Mouse (Mus musculus) mesoderm, embryonic 11.5 days (tissue): ENCODE data around the gene Plxna2.

ENCODE experiments used
- DNase-seq: peaks from one replicate; pipeline ENCODE4 v3.0.0-alpha.2; 2012; ENCODE audit warnings: low read depth, low spot score

Plxna2 gene

GRCm38 (mm10) chr1:194617918-194618317 lies at the start of gene Plxna2:
Plxna2 (plus strand) TSS chr1:194618218.
- no peak for DNase-seq

DNA sequence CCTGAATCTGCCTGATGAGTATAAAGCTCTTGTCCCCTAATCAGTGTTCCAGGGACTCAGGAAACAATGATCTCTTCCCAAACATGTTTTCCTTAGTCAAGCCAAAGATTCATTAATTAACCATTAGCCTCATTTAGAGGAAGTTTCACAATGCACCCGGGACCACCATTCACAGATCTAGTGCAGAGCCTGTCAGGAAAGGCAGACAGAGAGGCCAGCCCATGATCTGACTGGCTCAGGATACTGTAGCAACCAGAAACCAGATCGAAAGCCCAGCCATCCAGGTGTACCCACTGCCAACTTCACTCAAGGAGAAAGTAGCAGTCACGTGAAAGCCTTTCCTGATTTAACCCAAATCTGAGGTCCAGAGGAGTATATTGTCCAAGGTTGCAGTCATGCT lies 44.1 kb upstream of the Plxna2 start:
- DNase-seq: no peak

DNA sequence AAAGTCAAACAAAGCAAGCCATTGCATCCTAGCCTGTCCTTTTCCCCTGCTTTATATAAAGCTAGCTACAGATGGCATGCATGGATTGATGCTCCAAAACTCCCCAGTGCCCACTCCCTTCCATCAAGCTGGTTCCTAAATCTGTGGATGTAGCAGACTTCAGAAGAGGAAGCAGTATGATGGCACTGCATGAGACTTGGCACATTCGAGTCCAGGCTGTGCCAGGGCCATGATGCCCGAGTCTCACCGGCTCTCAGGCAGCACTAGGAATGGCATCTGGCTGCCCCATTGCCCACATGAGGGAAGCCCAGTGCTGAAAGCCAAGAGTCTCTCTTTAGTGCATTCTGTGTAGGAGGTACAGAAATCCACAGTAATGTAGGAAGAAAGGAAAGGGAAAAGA lies 39.7 kb upstream of the Plxna2 start:
- DNase-seq: no peak

DNA sequence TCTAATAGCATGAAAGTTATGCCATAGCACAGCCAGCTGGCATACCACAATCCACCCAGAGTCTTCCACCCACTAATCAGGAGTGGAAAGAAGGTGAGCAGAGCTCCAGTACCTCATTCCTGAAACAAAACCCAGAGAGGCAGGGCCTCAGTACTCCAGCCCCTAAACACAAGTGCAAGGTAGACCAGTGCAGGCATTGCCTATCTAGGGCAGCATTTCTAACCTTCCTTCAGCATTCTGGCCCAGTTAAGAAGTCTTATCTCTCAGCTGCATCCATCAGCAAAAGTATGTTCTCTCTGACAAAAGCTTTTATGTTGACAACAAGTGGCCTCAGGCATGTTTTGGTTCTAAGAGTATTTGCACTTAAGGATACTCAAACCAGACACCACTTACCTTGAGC lies 37.5 kb upstream of the Plxna2 start:
- no peak for DNase-seq

DNA sequence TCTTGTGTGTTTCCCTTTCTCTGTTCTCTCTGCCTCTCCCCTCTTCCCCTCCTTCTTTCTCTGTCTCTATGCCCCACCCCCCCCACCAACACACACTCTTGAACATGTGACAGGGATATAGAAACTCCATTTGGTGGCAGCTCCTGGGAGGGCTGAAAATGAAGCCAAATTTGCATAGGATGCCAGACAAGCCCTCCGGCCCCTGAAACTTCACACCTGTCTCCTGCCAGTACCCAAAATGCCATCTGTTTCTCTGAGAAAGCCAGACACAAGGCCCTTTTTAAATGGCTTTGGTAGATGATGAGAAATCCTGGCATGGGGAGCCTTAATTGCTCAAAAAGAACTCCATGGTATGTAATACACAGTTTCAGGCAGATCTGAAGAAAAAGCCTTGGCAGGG lies 31.3 kb upstream of the Plxna2 start:
- DNase-seq: no peak

GRCm38 (mm10) chr1:194587532-194587931 lies 30.5 kb upstream of the Plxna2 start:
- no peak for DNase-seq

DNA sequence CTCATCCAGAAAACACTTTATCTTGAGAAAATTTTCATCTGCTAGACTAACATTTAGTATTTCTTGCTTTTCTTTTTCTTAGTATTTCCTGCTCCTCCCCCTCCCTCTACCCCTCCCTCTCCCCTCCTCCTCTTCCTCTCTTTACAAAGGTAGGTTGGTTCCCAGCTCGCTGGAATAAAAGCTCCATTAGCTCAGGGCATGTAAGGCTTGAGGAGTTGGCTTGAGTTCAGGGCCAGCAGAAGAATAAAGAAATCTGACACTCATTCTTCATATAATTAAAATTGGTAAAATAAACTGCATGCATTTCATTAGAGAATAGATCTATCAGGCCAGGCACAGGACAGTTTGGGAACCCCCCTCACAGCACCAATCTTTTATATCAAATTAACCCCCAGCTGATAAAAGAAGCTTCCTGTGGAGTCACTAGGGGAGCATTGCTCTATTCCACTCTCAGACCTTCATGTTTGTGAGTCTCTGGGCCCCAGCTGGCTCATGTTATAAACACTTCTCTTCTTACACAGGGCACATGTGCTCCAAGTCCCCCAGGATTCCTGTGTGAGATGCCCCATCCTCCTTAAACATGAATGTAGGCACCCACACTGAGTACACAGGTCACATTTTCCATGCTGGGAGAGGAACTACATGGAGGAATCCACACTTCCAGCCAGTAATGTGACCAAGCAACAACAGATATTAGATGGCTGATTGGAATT lies 29.9 kb upstream of the Plxna2 start:
- no peak for DNase-seq

DNA sequence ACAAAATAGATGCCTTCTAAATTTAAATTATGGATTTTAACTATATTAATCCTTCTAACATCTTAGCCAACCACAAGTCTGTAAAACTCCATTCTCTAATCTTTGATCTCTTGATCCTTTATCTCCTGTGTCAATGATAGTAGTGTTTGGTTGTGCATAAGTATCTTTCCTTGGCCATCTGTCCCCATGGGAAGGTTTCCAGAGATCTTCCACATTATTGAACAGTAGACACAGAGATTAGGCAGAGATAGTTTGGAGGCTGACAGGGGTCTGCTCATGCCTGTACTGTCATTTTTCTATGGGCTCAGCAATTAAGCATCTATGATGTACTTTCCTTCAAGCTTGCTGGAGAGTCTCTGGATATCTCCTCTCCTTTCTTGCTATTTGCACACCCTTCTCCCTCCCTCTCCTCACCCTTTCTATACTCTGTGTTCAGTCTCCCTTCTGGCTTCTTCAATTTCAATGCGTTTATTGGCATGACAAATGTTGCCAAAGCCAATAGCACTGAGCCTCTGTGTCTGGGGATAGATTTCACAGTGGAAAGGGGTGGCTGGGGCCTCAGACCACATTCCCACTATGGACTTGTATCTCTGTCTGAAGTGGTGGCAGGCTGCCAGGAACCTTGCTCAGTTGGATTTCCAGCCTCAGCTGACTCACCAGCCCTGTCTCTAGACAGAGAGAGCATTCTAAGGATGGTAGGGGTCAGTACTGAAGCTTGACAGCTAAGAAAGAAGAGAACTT lies 29.1 kb upstream of the Plxna2 start:
- DNase-seq: peak; percentile 23

- no peak for DNase-seq
Measured at GRCm38 (mm10) chr1:194593155-194593554, 24.9 kb upstream of the Plxna2 start.

GRCm38 (mm10) chr1:194607406-194608261 lies 10.4 kb upstream of the Plxna2 start:
- no peak for DNase-seq

DNA sequence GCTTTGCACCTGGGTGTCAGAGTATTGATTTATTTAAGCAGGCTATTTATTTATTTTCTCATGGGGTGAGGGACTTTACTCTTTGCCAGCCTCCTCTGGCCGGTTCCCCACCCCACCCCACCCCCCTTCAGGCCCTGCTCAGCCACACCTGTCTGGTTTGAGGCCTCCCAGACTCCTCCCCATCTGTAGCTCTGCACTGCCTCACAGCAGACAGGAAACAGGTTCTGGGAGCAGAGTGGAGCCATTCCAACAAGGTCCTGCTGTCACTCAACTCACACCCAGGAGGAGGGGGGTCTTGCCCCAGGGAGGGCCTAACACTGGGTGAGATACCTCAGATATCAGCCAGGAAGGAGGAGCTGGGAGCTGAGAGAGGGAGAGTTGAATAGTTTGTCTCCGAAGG lies 7.5 kb upstream of the Plxna2 start:
- DNase-seq: peak; percentile 38

DNA sequence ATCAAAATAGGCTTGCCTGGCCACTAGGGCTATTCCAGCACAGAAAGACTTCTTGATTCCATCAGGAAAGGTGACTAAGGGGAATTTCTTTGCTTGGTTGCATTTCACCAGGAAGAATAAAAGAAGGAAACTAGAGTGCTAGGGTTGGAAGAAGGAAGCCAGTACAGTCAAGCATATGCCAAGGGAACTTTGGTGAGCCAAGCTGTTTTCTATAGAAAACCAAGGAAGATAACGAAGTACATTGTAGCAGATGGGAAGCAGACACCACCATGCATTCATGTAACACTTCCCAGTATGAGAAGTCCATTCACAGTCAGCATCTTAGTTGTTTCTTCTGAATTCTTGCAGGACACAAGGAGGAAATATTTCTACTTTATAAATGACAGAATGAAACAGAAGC lies 5.4 kb upstream of the Plxna2 start:
- DNase-seq: no peak

- DNase-seq: no peak
Measured at GRCm38 (mm10) chr1:194613271-194613834, 4.7 kb upstream of the Plxna2 start.

DNA sequence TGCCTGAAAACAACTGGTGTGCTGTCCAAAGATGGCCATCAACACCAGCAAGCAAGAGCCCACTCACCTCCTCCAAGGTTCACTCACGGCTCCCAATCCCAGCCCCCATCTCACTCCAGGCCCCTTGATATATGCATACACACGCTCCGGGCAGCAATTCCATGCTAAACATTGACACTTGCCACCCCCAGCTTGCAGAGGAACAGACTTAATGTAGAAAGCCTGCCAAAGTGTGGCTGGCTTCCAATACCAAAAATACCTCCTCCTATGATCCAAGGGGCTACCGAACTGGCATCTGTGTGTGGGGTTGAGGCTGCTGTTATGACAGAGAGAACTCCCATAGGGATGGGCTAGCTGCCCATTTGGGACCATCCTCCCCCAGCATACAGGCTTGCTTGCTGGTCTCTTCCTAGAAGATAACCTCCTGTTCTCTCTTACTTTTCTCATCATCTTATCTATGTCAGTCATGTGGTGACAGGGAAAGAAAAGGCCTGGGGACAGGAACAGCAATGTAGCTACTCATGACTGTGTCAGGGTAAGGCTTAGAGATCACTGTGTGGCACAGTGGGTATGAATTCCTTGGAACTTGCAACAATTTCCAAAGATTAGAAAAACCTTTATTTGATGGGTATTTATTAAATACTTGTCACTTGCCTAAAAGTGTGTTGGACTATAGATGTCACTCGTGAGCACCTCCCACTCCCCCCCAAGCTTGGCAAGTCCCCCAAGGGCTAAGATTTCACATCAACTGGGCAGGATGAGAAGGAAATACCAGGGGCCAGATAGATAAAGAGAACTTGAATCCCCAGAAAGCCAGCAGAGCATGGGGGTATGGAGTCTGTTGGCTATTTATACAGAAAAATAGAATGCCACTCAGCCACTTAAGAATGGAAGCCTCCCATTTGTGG lies 3.8 kb upstream of the Plxna2 start:
- DNase-seq: no peak

DNA sequence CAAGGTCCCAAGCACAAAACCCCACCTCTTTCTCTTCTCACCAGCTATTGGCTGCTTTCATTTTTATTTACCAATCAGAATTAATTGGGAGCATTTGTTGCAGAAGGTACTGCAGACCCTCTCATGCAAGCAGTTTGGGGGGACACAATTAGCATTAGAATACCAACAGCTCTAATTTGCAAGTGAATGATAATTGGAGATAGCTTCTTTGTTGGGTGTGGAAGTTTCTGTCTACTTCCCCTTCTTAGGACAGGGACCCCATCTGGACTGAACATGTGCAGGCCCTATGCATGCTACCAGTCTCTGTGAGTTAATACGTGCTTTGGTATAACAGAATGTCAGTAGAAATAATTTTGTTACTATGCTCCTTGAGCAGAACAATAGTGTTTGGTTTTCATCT lies 1.9 kb upstream of the Plxna2 start:
- DNase-seq: no peak

GRCm38 (mm10) chr1:194618841-194619311 lies 858 bp downstream of the Plxna2 start:
- peak; percentile 92 for DNase-seq

- DNase-seq: peak; percentile 90
Measured at GRCm38 (mm10) chr1:194619353-194620244, 1.6 kb downstream of the Plxna2 start.

DNA sequence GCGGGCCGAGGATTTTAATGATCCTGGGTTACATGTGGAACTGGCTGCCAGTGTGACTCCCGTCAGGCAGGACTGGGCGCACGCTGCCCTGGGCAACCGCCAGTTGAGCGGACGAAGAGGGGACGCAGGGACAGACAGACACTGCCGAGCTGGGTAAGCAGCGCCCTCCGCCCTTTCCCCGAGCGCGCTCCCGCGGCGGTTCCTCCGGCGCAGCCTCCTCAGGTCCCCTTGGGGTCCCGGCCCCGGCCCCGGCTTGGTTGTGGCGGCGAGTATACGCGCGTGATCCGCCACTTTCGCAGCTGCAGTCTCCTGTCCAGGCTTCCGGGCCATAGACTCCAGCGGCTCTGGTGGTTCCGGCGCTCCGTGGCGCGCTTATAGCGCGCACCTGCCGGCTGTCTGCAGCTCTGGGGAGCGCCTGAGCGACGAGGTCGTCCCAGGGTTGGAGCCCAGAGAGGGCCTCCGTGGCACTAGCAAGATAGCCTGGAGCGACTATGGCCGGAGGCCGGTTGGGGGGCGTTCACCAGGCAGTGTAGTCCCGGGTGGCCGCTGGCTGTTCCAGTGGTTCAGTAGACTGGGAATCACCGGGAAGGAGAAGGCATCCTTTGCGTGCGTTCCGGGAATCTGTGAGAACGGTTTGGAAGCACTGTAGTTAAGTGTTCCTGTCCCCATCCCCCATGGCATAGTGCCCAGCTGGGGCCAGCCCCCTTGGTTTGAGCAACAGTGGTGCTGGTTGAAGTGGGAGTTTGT lies 2.4 kb downstream of the Plxna2 start:
- DNase-seq: peak; percentile 46

- no peak for DNase-seq
Measured at GRCm38 (mm10) chr1:194622174-194622573, 4.2 kb downstream of the Plxna2 start.
